Mouse (Mus musculus): ENCODE results near the gene Gm13178.

GRCm38 (mm10) chr4:144719691-144720090, 1.5 kb downstream of the Gm13178 start:
- TF ChIP-seq GATA1 (IDR thresholded peaks at IDR 0.05; ENCODE audit: borderline replicate concordance, low read length) = no peak
- TF ChIP-seq FLI1 (IDR thresholded peaks at IDR 0.05; ENCODE audit: low read length) = no peak
